In genomic region chr19:44514521-44515451, GRCm38 (mm10) we compare ENCODE assay signal across 14 mouse cellular contexts. TPM values are rescaled to one million over a fixed set of nuclear protein-coding genes. Genes with fewer than 3 reads are reported as not detected.
DNase-seq lines count a peak whose midpoint lies in the region; ATAC-seq and TF ChIP-seq lines count a peak whose summit lies in the region.
"Had no signal": no experiment of that assay in that cellular context is flagged by ENCODE, and none has a peak within 500 bp of the region (broad histone marks: within the 10 kb centered on the region; RNA-seq: fewer than 3 reads in every experiment).

No protein-coding gene starts in this region.

- no peak for TF ChIP-seq CTCF in lung, adult 2 months (IDR thresholded peaks at IDR 0.05; ENCODE audit: insufficient read depth, low read length)
- TF ChIP-seq CTCF in gastrocnemius, adult 2 months (IDR thresholded peaks at IDR 0.05), result no peak

- ATAC-seq in forebrain, embryonic 16.5 days, result peak; percentile 87
- ATAC-seq in stomach, embryonic 16.5 days (ENCODE audit: insufficient read depth, low FRiP score), result no peak

- no peaks in the 10 kb centered on the region for H3K9me3 ChIP-seq in forebrain, embryonic 16.5 days (ENCODE audit: control insufficient read depth, low read length)
- H3K9me3 ChIP-seq in stomach, embryonic 16.5 days (replicated peaks; ENCODE audit: control insufficient read depth, low read length), result no peaks in the 10 kb centered on the region

- no peaks in the 10 kb centered on the region for H3K36me3 ChIP-seq in forebrain, embryonic 16.5 days (ENCODE audit: control insufficient read depth, insufficient read depth)
- H3K36me3 ChIP-seq in stomach, embryonic 16.5 days (ENCODE audit: control insufficient read depth, insufficient read depth, low read length), result no peaks in the 10 kb centered on the region

- peaks cover 2% of the 10 kb centered on the region; the same call in 1 of the 2 replicates for H3K4me1 ChIP-seq in lung, adult 2 months (ENCODE audit: control insufficient read depth, insufficient read depth, low read length)
- H3K4me1 ChIP-seq in forebrain, embryonic 16.5 days (replicated peaks; ENCODE audit: control insufficient read depth, insufficient read depth, low read length), result peaks cover 15% of the 10 kb centered on the region
- peaks cover 22% of the 10 kb centered on the region for H3K4me1 ChIP-seq in stomach, embryonic 16.5 days (ENCODE audit: control insufficient read depth, insufficient read depth, low read length)

- H3K9ac ChIP-seq in forebrain, embryonic 16.5 days (replicated peaks; ENCODE audit: low read depth, low read length), result no peak overlapping the region
- H3K9ac ChIP-seq in stomach, embryonic 16.5 days (ENCODE audit: low read length), result no peak overlapping the region

- no peak overlapping the region for H3K4me2 ChIP-seq in forebrain, embryonic 16.5 days (ENCODE audit: low read length)
- H3K4me2 ChIP-seq in stomach, embryonic 16.5 days (ENCODE audit: low read depth, low read length), result peak overlapping the region; percentile 11

- no peak for TF ChIP-seq POLR2A in lung, adult 2 months (IDR thresholded peaks at IDR 0.05; ENCODE audit: borderline replicate concordance, extremely low read depth, low read depth, low read length)

- DNase-seq in lung, postnatal 10 days, result peak; percentile 43
- no peak for DNase-seq in lung, adult 2 months
- DNase-seq in mesoderm, embryonic 11.5 days (ENCODE audit: low read depth, low spot score), result peak; percentile 61
- DNase-seq in gastrocnemius, adult 2 months, result no peak
- no peak for DNase-seq in frontal cortex, adult 2 months (ENCODE audit: extremely low spot score in 1 of 2, low spot score in 1 of 2)
- no peak for DNase-seq in cerebellum, adult 9-11 months
- DNase-seq: adrenal gland, postnatal 36 days; layer of hippocampus, adult 9-11 months; right cerebral cortex, adult 18-20 months had no signal

- no peak overlapping the region for H3K4me3 ChIP-seq in lung, adult 2 months (replicated peaks; ENCODE audit: extremely low read depth, low read depth, low read length)
- no peak overlapping the region for H3K4me3 ChIP-seq in forebrain, embryonic 16.5 days (replicated peaks; ENCODE audit: low read length)
- H3K4me3 ChIP-seq in stomach, embryonic 16.5 days (replicated peaks; ENCODE audit: low read length), result no peak overlapping the region
- H3K4me3 ChIP-seq in gastrocnemius, adult 2 months, result no peak overlapping the region

- H3K27ac ChIP-seq in forebrain, embryonic 16.5 days (ENCODE audit: low read length), result no peak overlapping the region
- H3K27ac ChIP-seq in stomach, embryonic 16.5 days (ENCODE audit: low read length), result peak overlapping the region; percentile 37
- no peak overlapping the region for H3K27ac ChIP-seq in gastrocnemius, adult 2 months

- peaks cover 92% of the 10 kb centered on the region for H3K27me3 ChIP-seq in forebrain, embryonic 16.5 days (replicated peaks; ENCODE audit: control insufficient read depth, insufficient read depth, low read length)
- H3K27me3 ChIP-seq in stomach, embryonic 16.5 days (ENCODE audit: control insufficient read depth, insufficient read depth, low read length), result peaks cover 39% of the 10 kb centered on the region

- intact Hi-C loops in gastrocnemius, adult 2 months (cut with DNase I), result no loop called here

- WGBS in lung, adult 2 months, result 33% methylated on average over 14 of the region's 14 CpGs
- WGBS in forebrain, embryonic 16.5 days, result under 1% methylated on average over 14 of the region's 14 CpGs
- WGBS in stomach, embryonic 16.5 days, result 16% methylated on average over 14 of the region's 14 CpGs

RNA-seq across cellular contexts. Expression of gene Wnt8b, which starts 21.5 kb away (rescaled TPM):
- polyA plus RNA-seq in lung, adult 2 months (2012; rRNA removed), result not detected in 2 replicates
- 1.6 and 2.0 TPM in 2 replicates for polyA plus RNA-seq in forebrain, embryonic 16.5 days (2015; fragmentation: Nextera tagmentation; extraction: Ambion mirVana)
- not detected in 2 replicates for polyA plus RNA-seq in stomach, embryonic 16.5 days (2015; fragmentation: Nextera tagmentation; extraction: Ambion mirVana)
- total RNA-seq in gastrocnemius, adult 2 months (2021), result not detected
- polyA plus RNA-seq in frontal cortex, adult 2 months (2012; rRNA removed), result 0.04 TPM in 1 of 2 replicates, not detected in the other
- total RNA-seq: gastrocnemius, postnatal 4 days; megakaryocyte progenitor cell, adult 5-6 weeks had no signal

RNA-seq across cellular contexts. Expression of gene Sec31b, which starts 30.9 kb away (rescaled TPM):
- polyA plus RNA-seq in lung, adult 2 months (2012; rRNA removed), result 3.6 TPM in 2 replicates
- 0.07 and 0.16 TPM in 2 replicates for polyA plus RNA-seq in forebrain, embryonic 16.5 days (2015; fragmentation: Nextera tagmentation; extraction: Ambion mirVana)
- 0.75 and 0.92 TPM in 2 replicates for polyA plus RNA-seq in stomach, embryonic 16.5 days (2015; fragmentation: Nextera tagmentation; extraction: Ambion mirVana)
- total RNA-seq in gastrocnemius, adult 2 months (2021), result 10 to 100 TPM; 19.0 to 21.9 TPM
- 0.40 and 0.56 TPM in 2 replicates for polyA plus RNA-seq in frontal cortex, adult 2 months (2012; rRNA removed)

RNA-seq across cellular contexts. Expression of gene Gm20538, which starts 37.8 kb away (rescaled TPM):
- polyA plus RNA-seq in lung, adult 2 months (2012; rRNA removed), result not detected in 2 replicates
- not detected in 2 replicates for polyA plus RNA-seq in forebrain, embryonic 16.5 days (2015; fragmentation: Nextera tagmentation; extraction: Ambion mirVana)
- polyA plus RNA-seq in stomach, embryonic 16.5 days (2015; fragmentation: Nextera tagmentation; extraction: Ambion mirVana), result 0.97 TPM in 1 of 2 replicates, not detected in the other
- not detected for total RNA-seq in gastrocnemius, adult 2 months (2021)
- not detected in 2 replicates for polyA plus RNA-seq in frontal cortex, adult 2 months (2012; rRNA removed)
- total RNA-seq: adrenal gland, postnatal 36 days; gastrocnemius, postnatal 4 days; megakaryocyte progenitor cell, adult 5-6 weeks had no signal
- polyA plus RNA-seq: cortical plate, adult 2 months had no signal

RNA-seq across cellular contexts. Expression of gene Ndufb8, which starts 40.5 kb away (rescaled TPM):
- polyA plus RNA-seq in lung, adult 2 months (2012; rRNA removed), result 251 and 363 TPM in 2 replicates
- 376 and 452 TPM in 2 replicates for polyA plus RNA-seq in forebrain, embryonic 16.5 days (2015; fragmentation: Nextera tagmentation; extraction: Ambion mirVana)
- 524 and 535 TPM in 2 replicates for polyA plus RNA-seq in stomach, embryonic 16.5 days (2015; fragmentation: Nextera tagmentation; extraction: Ambion mirVana)
- 1,000 to 10,000 TPM in 1 of 2 experiments, 100 to 1,000 TPM in 1; 866 to 1,200 TPM for total RNA-seq in gastrocnemius, adult 2 months (2021)
- 501 and 602 TPM in 2 replicates for polyA plus RNA-seq in frontal cortex, adult 2 months (2012; rRNA removed)

RNA-seq across cellular contexts. Expression of gene Hif1an, which starts 47.9 kb away (rescaled TPM):
- 15.2 and 27.0 TPM in 2 replicates for polyA plus RNA-seq in lung, adult 2 months (2012; rRNA removed)
- 31.6 and 34.8 TPM in 2 replicates for polyA plus RNA-seq in forebrain, embryonic 16.5 days (2015; fragmentation: Nextera tagmentation; extraction: Ambion mirVana)
- 30.7 and 32.1 TPM in 2 replicates for polyA plus RNA-seq in stomach, embryonic 16.5 days (2015; fragmentation: Nextera tagmentation; extraction: Ambion mirVana)
- 100 to 1,000 TPM; 100 to 116 TPM for total RNA-seq in gastrocnemius, adult 2 months (2021)
- polyA plus RNA-seq in frontal cortex, adult 2 months (2012; rRNA removed), result 25.3 and 26.5 TPM in 2 replicates

Comparison
In these comparisons a context has a peak if more than half of its experiments do, and no peak if none do; other contexts are left out.
1. DNase-seq: peak in lung, postnatal 10 days (single experiment) and mesoderm, embryonic 11.5 days (single experiment); none in lung, adult 2 months (single experiment), gastrocnemius, adult 2 months (single experiment), frontal cortex, adult 2 months (0 of 2) and cerebellum, adult 9-11 months (single experiment).